Comparison of ENCODE assay signal across 8 mouse cellular contexts in genomic region chr13:48262451-48262969, GRCm38 (mm10). TPM values are rescaled to one million over a fixed set of nuclear protein-coding genes. Genes with fewer than 3 reads are reported as not detected.
DNase-seq lines count a peak whose midpoint lies in the region; TF ChIP-seq lines count a peak whose summit lies in the region.

No protein-coding gene starts in this region.

- H3K9ac ChIP-seq in heart, adult 2 months (ENCODE audit: low read depth, low read length): peak overlapping the region; percentile 73

- WGBS in heart, adult 2 months: 4% methylated on average over 25 of the region's 25 CpGs
- 5% methylated on average over 25 of the region's 25 CpGs for WGBS in kidney, adult 2 months

- no peak for DNase-seq in layer of hippocampus, adult 2 months (ENCODE audit: low spot score in 2 of 2)
- DNase-seq in layer of hippocampus, adult 11-12 months (ENCODE audit: low spot score): no peak
- peak; percentile 44 to 52 for DNase-seq in cerebellum, postnatal 10 days
- DNase-seq in heart, adult 2 months: peak; percentile 10 to 23
- peak; percentile 92 for DNase-seq in kidney, adult 2 months
- peak; percentile 18 to 33 for DNase-seq in lung, adult 18-20 months
- DNase-seq in ovary, postnatal 14 days (ENCODE audit: low spot score): peak; percentile 26
- DNase-seq in adipocyte (ENCODE audit: low spot score): no peak

- no peak for TF ChIP-seq EP300 in heart, adult 2 months (IDR thresholded peaks at IDR 0.05; ENCODE audit: insufficient read depth, low read depth, low read length)

- no peaks in the 10 kb centered on the region for H3K36me3 ChIP-seq in heart, adult 2 months (ENCODE audit: control insufficient read depth, insufficient read depth, low read length)
- H3K36me3 ChIP-seq in kidney, adult 2 months (ENCODE audit: control insufficient read depth, insufficient read depth, low read length): no peaks in the 10 kb centered on the region

- TF ChIP-seq POLR2A in heart, adult 2 months (IDR thresholded peaks at IDR 0.05; ENCODE audit: insufficient read depth, low read depth, low read length): no peak
- no peak for TF ChIP-seq POLR2A in kidney, adult 2 months (IDR thresholded peaks at IDR 0.05; ENCODE audit: low read depth, low read length)

- no peaks in the 10 kb centered on the region for H3K4me1 ChIP-seq in heart, adult 2 months (ENCODE audit: control insufficient read depth, insufficient read depth, low read length)
- H3K4me1 ChIP-seq in kidney, adult 2 months (ENCODE audit: control insufficient read depth, insufficient read depth, low read length): no peaks in the 10 kb centered on the region

- H3K27me3 ChIP-seq in heart, adult 2 months (ENCODE audit: control insufficient read depth, insufficient read depth, low read length): 0 out of 2 replicates have a peak, but pooled peaks cover 3% of the 10 kb centered on the region
- no peaks in the 10 kb centered on the region for H3K27me3 ChIP-seq in kidney, adult 2 months (replicated peaks; ENCODE audit: control insufficient read depth, insufficient read depth, low read length)

- no peaks in the 10 kb centered on the region for H3K79me2 ChIP-seq in heart, adult 2 months (replicated peaks; ENCODE audit: control insufficient read depth, insufficient read depth, low read length)

- peak overlapping the region; percentile 70 for H3K4me3 ChIP-seq in layer of hippocampus, adult 2 months
- peak overlapping the region; percentile 82 for H3K4me3 ChIP-seq in heart, adult 2 months
- peak overlapping the region; percentile 66 for H3K4me3 ChIP-seq in kidney, adult 2 months (ENCODE audit: insufficient read depth, low read depth, low read length)

- no peak for TF ChIP-seq CTCF in layer of hippocampus, adult 2 months (conservative IDR thresholded peaks at IDR 0.05)
- no peak for TF ChIP-seq CTCF in heart, adult 2 months (IDR thresholded peaks at IDR 0.05)
- no peak for TF ChIP-seq CTCF in kidney, adult 2 months (conservative IDR thresholded peaks at IDR 0.05; ENCODE audit: insufficient read depth, insufficient read length, low read depth, low read length)

- intact Hi-C loops in heart, adult 2 months (cut with DNase I): no loop called here

- H3K27ac ChIP-seq in layer of hippocampus, adult 2 months: peak overlapping the region; percentile 87
- H3K27ac ChIP-seq in heart, adult 2 months: no peak overlapping the region
- peak overlapping the region; percentile 69 for H3K27ac ChIP-seq in kidney, adult 2 months (ENCODE audit: insufficient read depth, low read depth, low read length)

RNA-seq across cellular contexts. Expression of gene Id4, which starts 1.5 kb away (rescaled TPM):
- total RNA-seq in layer of hippocampus, adult 2 months (2021): 10 to 100 TPM; 48.8 to 53.5 TPM
- total RNA-seq in heart, adult 2 months (2021): under 1 TPM; 0.76 to 0.77 TPM
- 0.41 and 0.78 TPM in 2 replicates for polyA plus RNA-seq in heart, adult 2 months (2012; rRNA removed)
- polyA plus RNA-seq in kidney, adult 2 months (2012; rRNA removed): 14.8 and 22.5 TPM in 2 replicates

Comparison
In these comparisons a context has a peak if more than half of its experiments do, and no peak if none do; other contexts are left out.
1. DNase-seq: peak in cerebellum, postnatal 10 days (2 of 2), heart, adult 2 months (2 of 2), kidney, adult 2 months (single experiment), lung, adult 18-20 months (2 of 2) and ovary, postnatal 14 days (single experiment); none in layer of hippocampus, adult 2 months (0 of 2), layer of hippocampus, adult 11-12 months (single experiment) and adipocyte (single experiment).
2. RNA of gene Id4, which starts 1.5 kb away (total RNA-seq): 48.8 to 53.5 TPM in layer of hippocampus, adult 2 months; 0.76 to 0.77 TPM in heart, adult 2 months; every median in the first group is over 10 times any median in the second.
3. Peak in every context shown above with its lines, with median percentiles within 50 percentile points of each other: H3K4me3 ChIP-seq.